Mouse (Mus musculus) G1E (cell line): ENCODE results near the gene Acsm4.

Source experiments
- CTCF ChIP-seq: IDR thresholded peaks from 2 replicates; pipeline ENCODE4 v1.5.1; 2012; ENCODE audit warnings: low read depth, low read length, inconsistent platforms, mixed read lengths
- GATA1 ChIP-seq: IDR thresholded peaks from 2 replicates; pipeline ENCODE4 v1.6.1; 2012; ENCODE audit warnings: borderline replicate concordance, low read length, inconsistent platforms, mixed read lengths
- GATA2 ChIP-seq: IDR thresholded peaks from 2 replicates; pipeline ENCODE4 v1.6.1; 2012; ENCODE audit warnings: low read depth, low read length, inconsistent platforms, borderline replicate concordance
- POLR2AphosphoS5 ChIP-seq: IDR thresholded peaks from 2 replicates; pipeline ENCODE4 v1.6.1; 2012; ENCODE audit warnings: low read depth, low read length, inconsistent platforms; ENCODE audit not compliant: insufficient replicate concordance
- TAL1 ChIP-seq: conservative IDR thresholded peaks from 2 replicates; pipeline ENCODE4 v1.6.1; 2012; ENCODE audit warnings: low read depth, low read length, inconsistent platforms, mixed read lengths

DNA sequence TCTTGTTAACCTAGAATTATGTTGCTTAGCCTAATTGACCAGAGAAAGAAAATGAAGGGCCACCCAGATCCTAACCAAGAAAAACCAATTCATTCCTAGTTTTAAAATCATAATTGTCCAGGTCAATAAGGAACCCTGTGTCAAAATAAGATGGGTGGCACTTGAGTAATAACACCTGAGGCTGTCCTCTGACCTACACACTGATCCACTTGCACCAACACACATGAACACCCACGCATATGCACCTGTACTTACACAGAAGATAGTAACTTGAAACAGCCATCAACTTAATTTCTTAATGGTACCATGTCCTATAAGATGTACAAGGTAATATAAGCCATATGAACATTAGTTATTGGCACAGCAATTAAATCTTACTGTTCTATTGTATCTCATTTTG, 63.9 kb downstream of the Acsm4 start:
- TF ChIP-seq CTCF (no peak), TAL1 (no peak), GATA1 (no peak), POLR2AphosphoS5 (no peak), GATA2 (no peak)
